Mouse (Mus musculus) neural tube, embryonic 11.5 days (tissue): ENCODE results near the gene Afap1l2. TPM values are rescaled to one million over a fixed set of nuclear protein-coding genes. Genes with fewer than 3 reads are reported as not detected.
A peak's percentile ranks its signal among the peaks of the same experiment; 100 is the strongest.

Experiments used
- ATAC-seq: fragments of 200-750 bp; cut with Nextera tagmentation; 2 replicates; pipeline ENCODE4 v1.8.0; 2017; ENCODE audit warnings: moderate number of reproducible peaks, mild to moderate bottlenecking, moderate TSS enrichment, moderate library complexity; ENCODE audit not compliant: insufficient read depth, low FRiP score, low TSS enrichment
- DNase-seq: peaks from one replicate; pipeline ENCODE4 v3.0.0-alpha.2; 2015; ENCODE audit warnings: low spot score
- H3K27ac ChIP-seq: fragments of 300-500 bp; sonication (generic); 2 replicates; pipeline ENCODE4 v1.5.1; 2014; ENCODE audit warnings: low read depth, mild to moderate bottlenecking, low read length
- H3K27me3 ChIP-seq: fragments of 300-500 bp; sonication (generic); 2 replicates; pipeline ENCODE4 v1.6.1; 2014; ENCODE audit warnings: mild to moderate bottlenecking, low read length, mixed read lengths; ENCODE audit not compliant: control insufficient read depth, insufficient read depth
- H3K36me3 ChIP-seq: fragments of 300-500 bp; sonication (generic); 2 replicates; pipeline ENCODE4 v1.6.1; 2014; ENCODE audit warnings: mild to moderate bottlenecking, low read length, moderate library complexity, mixed read lengths; ENCODE audit not compliant: control insufficient read depth, insufficient read depth
- H3K4me1 ChIP-seq: fragments of 300-500 bp; sonication (generic); 2 replicates; pipeline ENCODE4 v1.6.1; 2014; ENCODE audit warnings: low read length, mixed read lengths; ENCODE audit not compliant: control insufficient read depth, insufficient read depth
- H3K4me2 ChIP-seq: fragments of 300-500 bp; sonication (generic); 2 replicates; pipeline ENCODE4 v1.6.1; 2014; ENCODE audit warnings: low read depth, mild to moderate bottlenecking, moderate library complexity
- H3K4me3 ChIP-seq: fragments of 300-500 bp; sonication (generic); 2 replicates; pipeline ENCODE4 v1.5.1; 2014; ENCODE audit warnings: low read depth, low read length
- H3K9ac ChIP-seq: fragments of 300-500 bp; sonication (generic); 2 replicates; pipeline ENCODE4 v1.6.1; 2014; ENCODE audit warnings: mild to moderate bottlenecking, low read length
- H3K9me3 ChIP-seq: fragments of 300-500 bp; sonication (generic); 2 replicates; pipeline ENCODE4 v1.6.1; 2016; ENCODE audit warnings: low read length; ENCODE audit not compliant: control insufficient read depth
- WGBS: fragments of 180-500 bp; shearing (Covaris S2); extraction: QIAGEN DNeasy Blood & Tissue Kit; methylation state at CpG from one replicate; pipeline ENCODE4 v1.1.7; 2014; 5-methylcytosine and 5-hydroxymethylcytosine counted together
- polyA plus RNA-seq: library from polyadenylated mRNA; unstranded; fragments of >200 nt; fragmentation: Nextera tagmentation; extraction: Ambion mirVana; gene quantifications from 2 replicates; pipeline ENCODE4 v1.2.1, GENCODE M21; 2014

The Afap1l2 gene
- 9.3 and 11.4 TPM in 2 replicates for polyA plus RNA-seq

DNA sequence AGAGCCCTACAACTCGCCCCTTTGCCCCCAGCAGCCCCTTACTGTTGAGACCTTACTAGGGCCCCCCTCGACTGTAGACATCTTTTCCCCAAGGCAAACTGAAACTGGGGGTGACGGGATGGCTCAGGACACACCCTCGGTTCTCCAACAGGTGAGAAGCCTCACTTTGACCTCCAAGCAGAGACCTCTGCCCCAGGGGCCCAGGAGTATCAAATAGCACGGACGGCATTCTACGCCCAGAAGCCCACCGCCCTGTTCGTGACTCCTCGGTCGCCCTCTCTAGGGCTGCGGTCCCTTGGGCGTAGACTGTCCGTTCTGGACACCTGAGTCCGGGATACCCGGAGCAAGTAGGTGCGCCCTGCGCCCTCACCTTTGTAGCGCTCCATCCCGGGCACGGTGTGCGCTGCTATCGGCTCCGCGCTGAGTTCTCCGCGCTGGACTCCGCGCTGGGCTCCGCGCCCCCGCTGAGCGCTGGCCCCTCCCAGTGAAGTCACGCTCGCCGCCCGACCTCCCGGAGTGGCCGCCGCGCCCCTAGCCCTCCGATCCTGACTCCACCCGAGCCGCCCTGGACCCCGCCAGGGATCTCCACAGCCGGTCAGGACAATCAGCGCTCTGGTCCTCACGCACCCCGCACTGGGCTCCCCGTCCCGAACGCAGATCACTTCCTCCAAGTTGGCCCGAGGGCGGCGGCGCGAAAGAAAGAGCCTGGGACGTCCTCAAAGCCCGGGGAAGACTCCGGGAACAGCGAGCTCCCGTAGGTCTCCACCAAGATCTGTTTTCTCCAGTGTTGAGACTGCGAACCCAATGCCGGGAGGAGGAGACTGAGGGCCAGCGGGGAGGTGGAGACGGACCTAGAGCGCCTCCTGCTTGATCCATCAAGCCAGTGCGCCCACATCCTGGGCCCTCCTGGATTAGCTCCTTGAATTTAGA, at the start of gene Afap1l2:
Gene Afap1l2, minus strand, starts transcription at position 448 of the 930 bp plus-strand sequence.
- Histone ChIP-seq H3K4me2 (peak within 1 kb of the TSS; percentile 90), H3K4me1 (peaks cover 3% of the 10 kb centered on the region; the same call in 1 of the 2 replicates), H3K4me3 (peak within 1 kb of the TSS; percentile 39), H3K9me3 (no peaks in the 10 kb centered on the region), H3K9ac (peak within 1 kb of the TSS; percentile 54), H3K27me3 (peaks cover 19% of the 10 kb centered on the region; the same call in 1 of the 2 replicates), H3K27ac (no peak within 1 kb of the TSS), H3K36me3 (no peaks in the 10 kb centered on the region)
- ATAC-seq = no peak; the same call in 1 of the 2 replicates
- 2% methylated on average over 68 of the region's 68 CpGs for WGBS
- peak; percentile 44 for DNase-seq

DNA sequence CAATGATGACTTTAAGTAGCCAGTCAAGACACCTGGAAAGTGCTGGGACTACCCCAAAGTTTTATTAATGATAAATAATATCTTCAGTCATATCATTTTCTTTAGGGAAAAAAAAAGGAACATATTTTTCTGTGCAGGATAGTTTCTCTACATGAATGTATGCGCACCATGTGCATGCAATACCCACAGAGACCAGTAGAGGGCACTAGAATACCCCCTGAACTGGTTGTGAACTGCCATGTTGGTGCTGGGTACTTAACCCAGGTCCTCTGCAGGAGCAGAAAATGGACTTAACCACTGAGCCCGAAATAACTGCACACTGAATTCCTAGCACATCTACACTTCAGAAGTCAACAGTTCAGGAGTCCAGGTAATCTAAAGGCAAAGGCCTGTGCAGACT, 49.5 kb upstream of the Afap1l2 start:
- no peak overlapping the region for H3K27ac ChIP-seq
- no peak overlapping the region for H3K9ac ChIP-seq
- no peak overlapping the region for H3K4me2 ChIP-seq
- H3K9me3 ChIP-seq = no peaks in the 10 kb centered on the region
- WGBS = 96% methylated on average over 2 of the region's 2 CpGs
- no peaks in the 10 kb centered on the region for H3K4me1 ChIP-seq
- H3K36me3 ChIP-seq = no peaks in the 10 kb centered on the region
- no peak overlapping the region for H3K4me3 ChIP-seq
- ATAC-seq = no peak
- no peak for DNase-seq
- H3K27me3 ChIP-seq = no peaks in the 10 kb centered on the region

DNA sequence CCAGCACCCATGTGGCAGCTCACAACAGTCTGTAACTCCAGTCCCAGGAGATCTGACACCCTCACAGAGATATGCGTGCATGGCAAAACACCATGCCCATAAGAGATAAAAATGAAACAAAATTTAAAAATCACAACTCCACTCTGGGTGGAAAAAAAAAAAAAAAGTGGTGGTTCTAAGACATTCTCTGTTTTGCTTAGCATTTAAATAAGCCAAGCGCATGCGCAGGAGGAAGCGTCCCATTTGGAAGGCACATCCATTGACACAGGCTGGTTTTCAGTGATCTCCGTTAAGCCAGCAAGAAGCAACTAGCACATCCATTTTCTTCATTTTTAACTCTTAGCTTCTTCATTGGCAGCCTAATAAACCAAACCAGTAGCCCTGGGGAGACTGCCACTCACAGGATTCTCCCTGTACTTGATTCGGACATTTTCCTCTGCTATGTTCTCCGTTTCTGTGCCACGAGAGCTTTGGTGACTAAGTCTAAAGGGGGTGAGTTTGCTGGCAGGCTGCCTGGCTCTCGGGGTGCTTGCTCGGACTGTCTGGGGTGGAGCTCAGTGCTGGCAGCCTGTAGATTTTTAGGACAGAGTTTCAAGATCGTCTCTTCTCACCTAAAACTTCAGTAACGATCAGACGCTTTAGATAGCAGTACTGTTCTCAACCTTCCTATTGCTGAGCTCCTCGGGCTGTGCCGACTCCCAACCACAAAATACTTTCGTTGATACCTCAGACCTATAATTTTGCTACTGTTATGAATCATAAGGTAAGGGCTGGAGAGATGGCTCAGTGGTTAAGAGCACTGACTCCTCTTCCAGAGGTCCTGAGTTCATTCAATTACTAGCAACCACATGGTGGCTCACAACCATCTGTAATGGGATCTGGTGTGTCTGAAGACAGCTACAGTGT, 47.4 kb upstream of the Afap1l2 start:
- H3K4me3 ChIP-seq = no peak overlapping the region
- DNase-seq = no peak
- WGBS = 93% methylated on average over 16 of the region's 16 CpGs
- H3K27me3 ChIP-seq = no peaks in the 10 kb centered on the region
- H3K36me3 ChIP-seq = no peaks in the 10 kb centered on the region
- no peak overlapping the region for H3K27ac ChIP-seq
- H3K4me1 ChIP-seq = no peaks in the 10 kb centered on the region
- H3K9ac ChIP-seq = no peak overlapping the region
- ATAC-seq = no peak
- no peak overlapping the region for H3K4me2 ChIP-seq
- no peaks in the 10 kb centered on the region for H3K9me3 ChIP-seq

DNA sequence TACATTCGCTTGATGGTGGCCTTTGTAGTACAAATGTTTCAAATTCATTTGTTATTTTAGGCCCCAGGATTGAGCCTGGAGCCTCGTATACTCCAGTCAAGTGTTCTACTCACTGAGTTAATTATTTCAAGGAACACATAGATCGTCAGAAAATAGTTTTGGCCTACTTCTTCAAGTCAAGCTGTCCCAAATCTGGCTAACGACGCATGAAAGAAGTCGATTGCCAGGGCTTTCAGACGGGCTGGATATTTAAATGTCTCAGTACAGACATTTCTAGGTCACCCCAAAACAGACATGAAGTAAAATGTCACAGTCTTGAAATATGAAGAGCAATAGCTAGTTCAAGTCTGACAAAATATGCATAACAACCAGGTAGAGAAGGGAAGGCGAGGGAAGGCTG, 44.9 kb upstream of the Afap1l2 start:
- no peak overlapping the region for H3K4me3 ChIP-seq
- ATAC-seq (no peak), DNase-seq (no peak)
- no peak overlapping the region for H3K4me2 ChIP-seq
- H3K4me1 ChIP-seq = no peaks in the 10 kb centered on the region
- H3K27ac ChIP-seq = no peak overlapping the region
- no peaks in the 10 kb centered on the region for H3K9me3 ChIP-seq
- H3K27me3 ChIP-seq = no peaks in the 10 kb centered on the region
- 80% methylated on average over 8 of the region's 8 CpGs for WGBS
- no peaks in the 10 kb centered on the region for H3K36me3 ChIP-seq
- no peak overlapping the region for H3K9ac ChIP-seq

DNA sequence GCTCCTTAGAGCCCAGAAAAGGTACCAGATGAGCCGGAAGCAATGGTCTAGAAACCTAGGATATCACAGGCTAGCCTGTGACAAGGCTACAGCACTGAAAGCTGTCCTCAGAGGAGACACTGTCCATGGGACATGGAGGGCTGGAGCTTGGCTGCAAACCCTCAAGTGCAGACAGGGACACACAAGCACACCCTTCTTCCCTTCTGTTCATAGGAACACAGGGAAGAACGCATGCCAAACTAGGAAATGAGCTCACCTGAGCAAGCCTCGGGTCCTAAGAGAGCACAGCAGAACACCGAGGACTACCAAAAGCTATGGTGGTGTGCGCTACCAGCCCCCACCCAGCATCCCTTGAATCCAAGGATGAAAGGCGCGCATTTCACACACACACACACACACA, 44.0 kb upstream of the Afap1l2 start:
- WGBS = 97% methylated on average over 7 of the region's 7 CpGs
- H3K4me2 ChIP-seq = no peak overlapping the region
- H3K9me3 ChIP-seq = no peaks in the 10 kb centered on the region
- no peaks in the 10 kb centered on the region for H3K4me1 ChIP-seq
- no peak overlapping the region for H3K4me3 ChIP-seq
- no peaks in the 10 kb centered on the region for H3K36me3 ChIP-seq
- no peak overlapping the region for H3K27ac ChIP-seq
- ATAC-seq (no peak), DNase-seq (no peak)
- H3K9ac ChIP-seq = no peak overlapping the region
- H3K27me3 ChIP-seq = no peaks in the 10 kb centered on the region

DNA sequence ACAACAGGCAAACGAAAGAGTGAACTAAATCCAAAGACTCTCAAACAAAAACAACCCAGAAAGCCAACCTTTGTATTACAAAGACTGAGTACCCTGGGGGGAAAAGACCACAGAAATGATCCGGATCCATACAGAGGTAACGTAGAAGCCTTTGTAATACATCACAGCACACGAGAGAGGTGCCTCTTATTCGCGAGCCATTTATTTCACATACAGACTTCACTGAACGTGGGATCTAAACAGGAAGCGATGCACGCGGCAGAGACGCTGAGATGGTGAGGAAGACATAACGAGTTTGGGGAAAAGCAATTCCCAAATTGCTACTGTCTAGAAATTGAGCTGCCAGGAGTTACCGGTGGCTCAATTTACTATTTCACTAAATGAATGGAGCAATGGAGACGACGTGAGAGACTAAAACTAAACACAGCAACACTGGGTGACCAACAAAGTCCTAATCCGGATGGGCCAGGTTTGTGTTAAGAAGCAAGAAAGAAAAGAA, 41.6 kb upstream of the Afap1l2 start:
- Histone ChIP-seq H3K27me3 (no peaks in the 10 kb centered on the region), H3K27ac (no peak overlapping the region), H3K9me3 (no peaks in the 10 kb centered on the region), H3K4me2 (no peak overlapping the region), H3K36me3 (no peaks in the 10 kb centered on the region), H3K4me1 (no peaks in the 10 kb centered on the region), H3K4me3 (no peak overlapping the region), H3K9ac (no peak overlapping the region)
- DNase-seq (no peak), ATAC-seq (no peak)
- 61% methylated on average over 16 of the region's 16 CpGs for WGBS

DNA sequence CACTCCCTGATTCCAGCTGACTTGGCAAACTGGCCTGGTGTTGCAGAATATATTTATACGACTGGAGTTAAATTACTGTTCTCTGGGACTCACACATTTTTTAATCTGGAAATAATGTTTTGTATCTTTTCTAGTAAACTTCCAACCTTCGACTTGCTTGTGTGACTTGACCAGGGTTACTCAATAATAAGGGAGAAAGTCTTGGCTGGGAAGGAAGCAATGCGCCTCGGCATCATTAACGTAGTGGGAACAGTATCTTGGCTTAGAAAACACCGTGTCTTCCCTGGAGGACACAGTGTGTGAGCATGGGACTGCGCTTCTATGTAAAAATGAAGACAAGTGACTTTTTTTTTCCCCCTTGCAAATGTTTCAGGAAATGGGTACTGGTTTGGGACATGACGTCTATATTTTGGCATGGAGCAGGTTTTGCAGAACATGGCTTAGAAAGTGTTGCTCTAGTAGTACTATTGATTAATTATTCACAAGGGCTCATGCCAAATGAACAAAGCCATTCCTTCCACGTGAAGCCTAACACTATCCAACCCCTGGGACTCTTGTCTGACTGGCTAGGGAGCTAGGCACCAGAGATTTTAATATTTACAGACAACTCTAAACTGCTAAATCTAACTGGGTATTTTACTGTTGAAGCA, 39.8 kb upstream of the Afap1l2 start:
- H3K9me3 ChIP-seq = no peaks in the 10 kb centered on the region
- no peak for DNase-seq
- H3K27ac ChIP-seq = no peak overlapping the region
- 84% methylated on average over 9 of the region's 9 CpGs for WGBS
- no peak for ATAC-seq
- no peaks in the 10 kb centered on the region for H3K4me1 ChIP-seq
- H3K27me3 ChIP-seq = no peaks in the 10 kb centered on the region
- no peaks in the 10 kb centered on the region for H3K36me3 ChIP-seq
- H3K4me2 ChIP-seq = no peak overlapping the region
- H3K4me3 ChIP-seq = no peak overlapping the region
- H3K9ac ChIP-seq = no peak overlapping the region

DNA sequence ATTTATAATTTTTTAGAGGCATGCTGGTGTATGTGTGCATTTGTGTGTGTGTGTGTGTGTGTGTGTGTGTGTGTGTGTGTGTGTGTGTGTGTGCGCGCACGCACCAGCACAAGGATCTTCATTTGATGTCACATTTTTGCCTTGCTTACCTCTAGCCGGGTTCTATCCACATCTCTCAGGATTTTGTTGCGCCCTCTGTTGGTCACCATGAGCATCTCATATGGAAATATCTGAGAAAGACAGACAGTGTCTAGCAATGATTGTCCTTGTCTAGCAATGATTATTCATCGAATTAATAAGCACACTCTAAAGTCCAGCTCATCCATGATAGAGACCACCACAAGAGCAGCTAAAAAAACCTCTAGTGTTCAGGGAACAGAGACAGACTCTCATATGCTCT, 31.2 kb upstream of the Afap1l2 start:
- H3K9ac ChIP-seq = no peak overlapping the region
- H3K4me1 ChIP-seq = no peaks in the 10 kb centered on the region
- H3K27me3 ChIP-seq = no peaks in the 10 kb centered on the region
- no peak for ATAC-seq
- WGBS = 66% methylated on average over 6 of the region's 6 CpGs
- no peaks in the 10 kb centered on the region; the same call in 1 of the 2 replicates for H3K36me3 ChIP-seq
- H3K9me3 ChIP-seq = no peaks in the 10 kb centered on the region
- no peak overlapping the region for H3K4me3 ChIP-seq
- DNase-seq = no peak
- H3K27ac ChIP-seq = no peak overlapping the region
- H3K4me2 ChIP-seq = no peak overlapping the region
